Mouse (Mus musculus) bone marrow macrophage, adult 2 months (primary cell): ENCODE results near the gene Btbd35f21. TPM values are rescaled to one million over a fixed set of nuclear protein-coding genes. Genes with fewer than 3 reads are reported as not detected.
"Not testable (repeated sequence)": the region's sequence is repeated elsewhere in the genome, so short reads cannot be mapped to it uniquely, and the experiment has no call there.

Experiments
- H3K27ac ChIP-seq: 2 replicates; pipeline ENCODE4 v1.5.1; 2012; ENCODE audit warnings: low read depth, low read length; ENCODE audit not compliant: insufficient read depth
- H3K4me1 ChIP-seq: 2 replicates; pipeline ENCODE4 v1.6.1; 2012; ENCODE audit warnings: low read length; ENCODE audit not compliant: control insufficient read depth, insufficient read depth
- H3K4me3 ChIP-seq: 2 replicates; pipeline ENCODE4 v1.5.1; 2012; ENCODE audit warnings: mild to moderate bottlenecking, low read length, moderate library complexity; ENCODE audit not compliant: insufficient read depth
- polyA plus RNA-seq: library from polyadenylated mRNA; stranded (reverse); fragments of >200 nt; gene quantifications from 2 replicates; pipeline ENCODE4 v1.2.4, GENCODE M21; 2012; ENCODE audit not compliant: missing spikeins, insufficient read depth, insufficient read length

The Btbd35f21 gene
- not detected in 2 replicates for polyA plus RNA-seq

- H3K4me3 ChIP-seq, H3K4me1 ChIP-seq, H3K27ac ChIP-seq: not testable (repeated sequence)
Measured at GRCm38 (mm10) chrX:32725809-32726208, at the start of gene Btbd35f21. TSS of gene Btbd35f21 (plus strand) at chrX:32726109.

Other genes with a start within 250 kb of the Btbd35f21 start
- not detected in 2 replicates for gene Btbd35f1, start 166.1 kb upstream of the Btbd35f21 start, polyA plus RNA-seq
- not detected in 2 replicates for gene Gm5926, start 75.4 kb upstream of the Btbd35f21 start, polyA plus RNA-seq
- not detected in 2 replicates for gene Btbd35f30, start 168.5 kb downstream of the Btbd35f21 start, polyA plus RNA-seq
- not detected in 2 replicates for gene Gm21789, start 215.7 kb downstream of the Btbd35f21 start, polyA plus RNA-seq
- not detected in 2 replicates for gene Btbd35f5, start 247.8 kb downstream of the Btbd35f21 start, polyA plus RNA-seq